Mouse (Mus musculus): ENCODE results near the gene Sgo2b. TPM values are rescaled to one million over a fixed set of nuclear protein-coding genes. Genes with fewer than 3 reads are reported as not detected.

Sgo2b gene
- total RNA-seq, 1 experiment, result 2.5 TPM

DNA sequence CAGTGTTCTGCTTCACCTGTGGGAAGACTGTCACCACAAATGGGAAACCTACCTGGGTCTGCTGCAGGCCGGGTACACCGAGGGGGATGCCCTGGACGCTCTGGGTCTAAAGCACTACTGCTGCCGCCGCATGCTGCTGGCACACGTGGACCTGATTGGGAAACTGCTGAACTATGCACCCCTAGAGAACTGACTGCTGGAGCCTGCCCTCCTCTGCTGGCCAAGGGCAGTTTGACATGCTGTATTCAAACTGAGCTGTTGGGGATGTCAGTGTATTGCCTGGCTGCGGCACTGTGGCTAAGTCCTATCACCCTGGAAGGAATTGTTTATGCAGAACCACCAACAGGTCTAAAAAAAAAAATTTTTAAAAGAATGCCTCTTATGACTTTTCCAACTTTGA lies 18.9 kb downstream of the Sgo2b start:
- no peaks in the 10 kb centered on the region for H3K36me3 ChIP-seq (ENCODE audit: control insufficient read depth, insufficient read depth, low read length, poor library complexity, severe bottlenecking)
- in situ Hi-C loops (cut with MboI; ENCODE audit: low sequenced_read_pairs in 2 of 2, unreplicated experiment in 2 of 2), result no loop called here
- no peak for TF ChIP-seq CHD2 (IDR thresholded peaks at IDR 0.05; ENCODE audit: low read depth, low read length)
- no peak for TF ChIP-seq HCFC1 (IDR thresholded peaks at IDR 0.05; ENCODE audit: borderline replicate concordance, insufficient read depth, low read length)
- TF ChIP-seq ZNF384 (IDR thresholded peaks at IDR 0.05; ENCODE audit: low read depth, low read length), result no peak
- TF ChIP-seq ZC3H11A (IDR thresholded peaks at IDR 0.05; ENCODE audit: borderline replicate concordance, low read depth, low read length), result no peak
- TF ChIP-seq MAFK (IDR thresholded peaks at IDR 0.05; ENCODE audit: insufficient read depth, low read depth, low read length), result no peak
- H3K4me1 ChIP-seq (ENCODE audit: control insufficient read depth in 2 of 2, insufficient read depth in 2 of 2, low read length in 2 of 2, poor library complexity in 1 of 2), result peaks cover 2 to 16% of the 10 kb centered on the region in 2 experiments; a peak in 3 of 4 replicates
- H3K9ac ChIP-seq (ENCODE audit: insufficient read depth, low read depth, low read length, poor library complexity, severe bottlenecking), result peak overlapping the region; percentile 57; the same call in 1 of the 2 replicates
- DNase-seq (ENCODE audit: low read depth, low spot score), result no peak
- peak overlapping the region in 1 of 2 experiments; percentile 14; a peak in 1 of 4 replicates for H3K4me3 ChIP-seq (ENCODE audit: insufficient read depth in 1 of 2, low read depth in 1 of 2, low read length in 2 of 2, poor library complexity in 1 of 2, severe bottlenecking in 1 of 2)
- H3K27ac ChIP-seq (ENCODE audit: insufficient read depth, low read depth, low read length, poor library complexity, severe bottlenecking), result no peak overlapping the region
- H3K9me3 ChIP-seq (ENCODE audit: control insufficient read depth, insufficient read depth, low read depth, low read length), result no peaks in the 10 kb centered on the region

DNA sequence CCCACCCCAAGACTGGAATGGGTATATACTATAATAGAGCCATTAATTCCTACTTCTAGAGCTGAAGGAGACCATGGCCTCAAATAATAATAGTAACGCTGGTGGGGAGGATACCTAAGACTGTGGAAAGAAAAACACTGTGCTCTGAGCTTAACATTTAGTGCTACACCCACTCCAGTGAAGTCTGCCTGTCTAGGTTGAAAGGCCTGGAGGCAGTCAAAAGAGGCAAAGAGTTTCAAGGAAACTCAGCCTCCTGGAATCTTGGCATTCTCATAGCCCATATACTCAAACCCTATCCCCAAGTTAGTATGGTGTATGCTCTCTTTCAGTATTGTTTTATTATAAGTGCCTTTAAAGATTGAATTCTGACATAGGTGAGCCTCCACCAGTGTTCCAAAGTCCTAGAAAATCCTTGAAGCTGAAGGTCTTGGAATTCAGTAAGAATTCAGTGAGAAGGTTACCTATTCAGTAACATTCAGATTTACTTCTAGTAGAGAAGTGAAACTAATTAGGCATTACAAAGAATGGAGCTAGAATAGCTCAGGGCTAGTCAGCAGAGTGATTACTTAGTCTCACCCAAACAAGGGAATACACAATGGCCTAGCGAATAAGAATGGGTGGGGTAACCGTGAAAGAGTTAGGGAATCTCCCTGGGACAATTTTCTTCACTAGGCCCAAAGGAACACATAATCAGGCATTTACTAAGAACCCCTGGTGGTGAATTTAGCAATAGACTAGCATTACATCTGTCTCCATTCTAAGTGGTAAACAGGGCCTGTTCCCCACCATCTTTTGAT lies 22.5 kb downstream of the Sgo2b start:
- in situ Hi-C loops (cut with MboI; ENCODE audit: low sequenced_read_pairs in 2 of 2, unreplicated experiment in 2 of 2), result no loop called here
- TF ChIP-seq ZC3H11A (IDR thresholded peaks at IDR 0.05; ENCODE audit: borderline replicate concordance, low read depth, low read length) (no peak), MAFK (IDR thresholded peaks at IDR 0.05; ENCODE audit: insufficient read depth, low read depth, low read length) (no peak), CHD2 (IDR thresholded peaks at IDR 0.05; ENCODE audit: low read depth, low read length) (peak; percentile 61; the same call in 1 of the 2 replicates), HCFC1 (IDR thresholded peaks at IDR 0.05; ENCODE audit: borderline replicate concordance, insufficient read depth, low read length) (no peak), ZNF384 (IDR thresholded peaks at IDR 0.05; ENCODE audit: low read depth, low read length) (no peak)
- peaks cover 2 to 17% of the 10 kb centered on the region in 2 experiments; a peak in 3 of 4 replicates for H3K4me1 ChIP-seq (ENCODE audit: control insufficient read depth in 2 of 2, insufficient read depth in 2 of 2, low read length in 2 of 2, poor library complexity in 1 of 2)

DNA sequence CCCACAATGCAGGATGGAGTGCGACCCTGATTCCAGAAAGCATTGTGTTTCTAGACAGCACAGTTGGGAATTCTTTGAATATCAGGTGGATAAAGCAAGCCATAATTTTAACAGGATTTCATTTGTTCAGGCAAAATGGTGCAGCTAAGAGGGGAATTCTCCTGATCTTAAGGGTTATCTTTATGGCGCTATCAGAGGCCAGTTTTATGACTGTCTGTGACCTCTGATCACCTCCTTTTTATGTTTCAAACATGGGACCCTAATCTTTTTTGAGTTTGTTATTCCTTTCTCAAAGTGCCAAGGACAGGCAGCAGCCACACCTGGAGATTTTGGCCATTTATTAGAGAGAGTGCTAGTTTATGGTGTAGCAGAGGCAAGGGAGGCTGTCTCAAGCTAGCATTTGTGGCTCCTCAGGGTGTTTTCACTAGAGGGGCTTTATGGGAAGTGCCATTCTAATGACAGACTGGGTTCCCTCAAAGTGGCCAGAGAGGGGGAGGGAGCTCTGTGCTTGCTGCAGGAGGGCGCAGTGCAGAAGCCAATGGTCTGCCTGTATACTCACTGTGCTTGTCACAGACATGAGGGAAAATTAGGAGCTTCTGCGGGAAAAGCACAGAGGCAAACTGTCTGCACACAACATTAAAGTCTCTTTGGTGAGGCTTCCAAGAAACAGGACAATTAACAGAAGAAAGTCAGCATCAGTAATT lies 30.6 kb downstream of the Sgo2b start:
- H3K27ac ChIP-seq (ENCODE audit: insufficient read depth, low read depth, low read length, poor library complexity, severe bottlenecking), result no peak overlapping the region

More for the DNA sequence above, 22.5 kb downstream of the Sgo2b start:
- Histone ChIP-seq H3K27ac (ENCODE audit: insufficient read depth, low read depth, low read length, poor library complexity, severe bottlenecking) (peak overlapping the region; percentile 87; the same call in 1 of the 2 replicates), H3K36me3 (ENCODE audit: control insufficient read depth, insufficient read depth, low read length, poor library complexity, severe bottlenecking) (no peaks in the 10 kb centered on the region), H3K9ac (ENCODE audit: insufficient read depth, low read depth, low read length, poor library complexity, severe bottlenecking) (no peak overlapping the region), H3K9me3 (ENCODE audit: control insufficient read depth, insufficient read depth, low read depth, low read length) (no peaks in the 10 kb centered on the region), H3K4me3 (ENCODE audit: insufficient read depth in 1 of 2, low read depth in 1 of 2, low read length in 2 of 2, poor library complexity in 1 of 2, severe bottlenecking in 1 of 2) (peak overlapping the region in 1 of 2 experiments; percentile 29; a peak in 1 of 4 replicates)
- peak; percentile 81 for DNase-seq (ENCODE audit: low read depth, low spot score)

DNA sequence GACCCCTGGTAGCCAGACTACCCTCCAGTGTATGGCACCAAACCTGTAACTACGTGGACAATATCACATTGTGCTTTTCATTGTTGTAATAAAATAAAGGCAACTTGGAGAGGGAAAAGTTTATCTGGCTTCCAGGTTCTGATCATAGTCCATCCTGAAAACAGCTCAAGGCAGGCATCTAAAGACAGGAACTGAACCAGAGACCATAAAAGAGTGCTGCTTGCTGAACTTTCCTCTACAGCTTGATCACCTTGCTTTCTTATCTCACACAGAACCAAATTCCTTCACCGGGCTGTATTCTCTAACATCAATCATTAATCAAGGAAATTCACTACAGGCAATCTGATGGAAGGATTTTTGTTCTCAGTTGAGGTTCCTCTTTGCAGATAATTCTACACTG lies 57.0 kb downstream of the Sgo2b start:
- no peak for DNase-seq (ENCODE audit: low read depth, low spot score)
- TF ChIP-seq MAFK (IDR thresholded peaks at IDR 0.05; ENCODE audit: insufficient read depth, low read depth, low read length) (no peak), HCFC1 (IDR thresholded peaks at IDR 0.05; ENCODE audit: borderline replicate concordance, insufficient read depth, low read length) (no peak)
- no peak overlapping the region for H3K9ac ChIP-seq (ENCODE audit: insufficient read depth, low read depth, low read length, poor library complexity, severe bottlenecking)
- in situ Hi-C loops (cut with MboI; ENCODE audit: low sequenced_read_pairs in 2 of 2, unreplicated experiment in 2 of 2), result no loop called here
- no peak overlapping the region for H3K27ac ChIP-seq (ENCODE audit: insufficient read depth, low read depth, low read length, poor library complexity, severe bottlenecking)
- no peaks in the 10 kb centered on the region for H3K36me3 ChIP-seq (ENCODE audit: control insufficient read depth, insufficient read depth, low read length, poor library complexity, severe bottlenecking)
- H3K9me3 ChIP-seq (ENCODE audit: control insufficient read depth, insufficient read depth, low read depth, low read length), result no peaks in the 10 kb centered on the region
- no peaks in the 10 kb centered on the region for H3K4me1 ChIP-seq (ENCODE audit: control insufficient read depth in 2 of 2, insufficient read depth in 2 of 2, low read length in 2 of 2, poor library complexity in 1 of 2)
- no peak overlapping the region for H3K4me3 ChIP-seq (ENCODE audit: insufficient read depth in 1 of 2, low read depth in 1 of 2, low read length in 2 of 2, poor library complexity in 1 of 2, severe bottlenecking in 1 of 2)

More for the DNA sequence above, 30.6 kb downstream of the Sgo2b start:
- TF ChIP-seq CHD2 (IDR thresholded peaks at IDR 0.05; ENCODE audit: low read depth, low read length) (no peak), HCFC1 (IDR thresholded peaks at IDR 0.05; ENCODE audit: borderline replicate concordance, insufficient read depth, low read length) (no peak)
- H3K9ac ChIP-seq (ENCODE audit: insufficient read depth, low read depth, low read length, poor library complexity, severe bottlenecking), result no peak overlapping the region
- DNase-seq (ENCODE audit: low read depth, low spot score), result no peak
- H3K4me1 ChIP-seq (ENCODE audit: control insufficient read depth in 2 of 2, insufficient read depth in 2 of 2, low read length in 2 of 2, poor library complexity in 1 of 2), result no peaks in the 10 kb centered on the region
- H3K9me3 ChIP-seq (ENCODE audit: control insufficient read depth, insufficient read depth, low read depth, low read length), result no peaks in the 10 kb centered on the region
- in situ Hi-C loops (cut with MboI; ENCODE audit: low sequenced_read_pairs in 2 of 2, unreplicated experiment in 2 of 2), result no loop called here
- H3K36me3 ChIP-seq (ENCODE audit: control insufficient read depth, insufficient read depth, low read length, poor library complexity, severe bottlenecking), result no peaks in the 10 kb centered on the region
- no peak overlapping the region for H3K4me3 ChIP-seq (ENCODE audit: insufficient read depth in 1 of 2, low read depth in 1 of 2, low read length in 2 of 2, poor library complexity in 1 of 2, severe bottlenecking in 1 of 2)

All from ES-E14 (cell line).